Mouse (Mus musculus) heart, postnatal 10 days (tissue): ENCODE data around the gene Pde2a. TPM values are rescaled to one million over a fixed set of nuclear protein-coding genes. Genes with fewer than 3 reads are reported as not detected.

ENCODE experiments used
- DNase-seq, 2 experiments: peaks; one replicate each; pipeline ENCODE4 v3.0.0; 2021
- intact Hi-C: fragments of 180-260 bp; cut with DNase I; formaldehyde crosslinking; loops from one replicate; pipeline ENCODE4 v1.15.1; 2025
- total RNA-seq, 2 experiments: library from RNA; stranded (reverse); gene quantifications; 2 replicates each; pipeline ENCODE4 v1.2.3; 2021

Pde2a gene
- total RNA-seq: 10 to 100 TPM; 65.2 to 70.1 TPM

- no peak for DNase-seq
- intact Hi-C loops: no loop called here
Measured at GRCm38 (mm10) chr7:101421529-101421928, at the start of gene Pde2a. Pde2a (plus strand) TSS chr7:101421691.

- DNase-seq: no peak
- intact Hi-C loops: loop anchor here (5.0 kb wide), 1 partner anchor 141 kb away; no protein-coding TSS in a partner anchor
Measured at GRCm38 (mm10) chr7:101373082-101373481, 48.4 kb upstream of the Pde2a start.

GRCm38 (mm10) chr7:101374155-101374554 lies 47.3 kb upstream of the Pde2a start:
- DNase-seq: peak; percentile 63 to 73
- intact Hi-C loops: loop anchor here (1.0 to 5.0 kb wide), 3 partner anchors 64 to 313 kb away; no protein-coding TSS in a partner anchor

GRCm38 (mm10) chr7:101376701-101377340 lies 44.7 kb upstream of the Pde2a start:
- DNase-seq: no peak
- intact Hi-C loops: no loop called here

- DNase-seq: peak; percentile 86 to 88
- intact Hi-C loops: no loop called here
Measured at GRCm38 (mm10) chr7:101377741-101378262, 43.7 kb upstream of the Pde2a start.

- DNase-seq: no peak
- intact Hi-C loops: no loop called here
Measured at GRCm38 (mm10) chr7:101378285-101378684, 43.2 kb upstream of the Pde2a start.

GRCm38 (mm10) chr7:101378796-101379465 lies 42.6 kb upstream of the Pde2a start:
- intact Hi-C loops: no loop called here
- no peak for DNase-seq

GRCm38 (mm10) chr7:101379732-101380131 lies 41.8 kb upstream of the Pde2a start:
- intact Hi-C loops: no loop called here
- DNase-seq: no peak

- intact Hi-C loops: no loop called here
- DNase-seq: no peak
Measured at GRCm38 (mm10) chr7:101381512-101381911, 40.0 kb upstream of the Pde2a start.

- DNase-seq: peak; percentile 47 to 53
- intact Hi-C loops: no loop called here
Measured at GRCm38 (mm10) chr7:101382378-101382777, 39.1 kb upstream of the Pde2a start.

- intact Hi-C loops: no loop called here
- DNase-seq: no peak
Measured at GRCm38 (mm10) chr7:101383756-101384155, 37.7 kb upstream of the Pde2a start.

- intact Hi-C loops: no loop called here
Measured at GRCm38 (mm10) chr7:101384931-101385330, 36.6 kb upstream of the Pde2a start.

GRCm38 (mm10) chr7:101385331-101385733 lies 36.2 kb upstream of the Pde2a start:
- peak; percentile 45 to 64 for DNase-seq
- intact Hi-C loops: no loop called here

More at GRCm38 (mm10) chr7:101384931-101385330, 36.6 kb upstream of the Pde2a start:
- DNase-seq: no peak

GRCm38 (mm10) chr7:101385866-101386452 lies 35.5 kb upstream of the Pde2a start:
- no peak for DNase-seq
- intact Hi-C loops: no loop called here

GRCm38 (mm10) chr7:101389256-101389655 lies 32.2 kb upstream of the Pde2a start:
- DNase-seq: no peak
- intact Hi-C loops: no loop called here

GRCm38 (mm10) chr7:101391909-101392479 lies 29.5 kb upstream of the Pde2a start:
- DNase-seq: no peak
- intact Hi-C loops: no loop called here

- intact Hi-C loops: no loop called here
- peak; percentile 54 to 67 for DNase-seq
Measured at GRCm38 (mm10) chr7:101393015-101393414, 28.5 kb upstream of the Pde2a start.

GRCm38 (mm10) chr7:101393694-101394504 lies 27.6 kb upstream of the Pde2a start:
- intact Hi-C loops: no loop called here
- DNase-seq: peak; percentile 83 to 86

GRCm38 (mm10) chr7:101394569-101394968 lies 26.9 kb upstream of the Pde2a start:
- intact Hi-C loops: no loop called here
- no peak for DNase-seq

- peak; percentile 59 to 67 for DNase-seq
Measured at GRCm38 (mm10) chr7:101395471-101395870, 26.0 kb upstream of the Pde2a start.

More at GRCm38 (mm10) chr7:101395471-101395870, 26.0 kb upstream of the Pde2a start:
- intact Hi-C loops: no loop called here
